Mouse (Mus musculus): ENCODE measurements around the gene Fxyd3.
A peak's percentile ranks its signal among the peaks of the same experiment; 100 is the strongest.

The Fxyd3 gene

DNA sequence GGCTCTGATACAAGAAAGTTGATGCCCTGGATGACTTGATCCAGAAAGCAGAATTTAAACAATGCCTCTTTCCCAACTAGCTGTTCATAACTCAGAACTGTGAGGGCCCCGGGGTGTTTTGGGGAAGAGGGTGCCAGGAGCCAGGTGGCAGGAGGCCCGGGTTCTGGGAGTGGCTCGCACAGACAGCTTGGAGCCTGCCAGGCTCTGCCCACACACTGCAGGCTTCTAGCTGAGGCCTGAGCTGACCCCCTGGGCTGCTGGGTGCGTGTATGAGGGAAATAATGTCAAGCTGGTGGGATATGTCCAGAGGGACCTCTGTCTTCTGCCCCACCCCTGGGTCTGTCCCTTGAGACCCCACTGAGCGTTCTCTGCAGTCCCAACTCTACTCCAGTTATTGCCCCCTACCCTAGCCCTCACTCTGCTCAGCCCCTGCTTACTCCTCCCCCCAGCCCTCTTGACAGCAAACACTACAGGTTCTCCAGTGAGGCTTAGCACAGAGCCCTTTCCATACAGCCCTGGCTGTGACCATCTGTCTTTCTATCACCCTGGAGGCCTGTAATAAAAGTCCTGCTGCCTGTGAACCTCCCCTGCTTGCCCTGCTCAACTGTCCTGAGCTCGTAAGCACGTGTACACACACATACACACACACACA, 2.3 kb downstream of the Fxyd3 start:
- DNase-seq (ENCODE audit: extremely low read depth, insufficient read length, low spot score): no peak

DNA sequence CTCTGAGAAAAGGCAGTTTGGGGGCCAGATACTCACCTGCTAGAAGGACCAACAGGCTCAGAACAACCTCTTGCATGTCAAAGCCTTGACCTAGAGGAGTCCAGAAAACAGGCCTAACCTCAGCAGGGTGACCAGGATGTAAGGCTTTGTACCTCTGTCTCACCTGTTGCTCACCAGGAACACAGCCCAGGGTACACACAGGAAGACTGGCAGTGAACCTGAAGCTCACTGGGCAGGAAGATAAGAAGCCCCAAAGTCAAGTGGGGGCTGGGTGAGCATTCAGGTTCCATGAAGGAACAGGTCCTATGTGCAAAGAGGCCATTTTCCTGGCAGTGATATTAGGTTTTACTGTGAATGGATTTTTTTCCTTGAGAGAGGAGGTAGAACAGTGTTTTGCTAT, 3.0 kb downstream of the Fxyd3 start:
- DNase-seq (ENCODE audit: extremely low read depth, insufficient read length, low spot score): no peak

DNA sequence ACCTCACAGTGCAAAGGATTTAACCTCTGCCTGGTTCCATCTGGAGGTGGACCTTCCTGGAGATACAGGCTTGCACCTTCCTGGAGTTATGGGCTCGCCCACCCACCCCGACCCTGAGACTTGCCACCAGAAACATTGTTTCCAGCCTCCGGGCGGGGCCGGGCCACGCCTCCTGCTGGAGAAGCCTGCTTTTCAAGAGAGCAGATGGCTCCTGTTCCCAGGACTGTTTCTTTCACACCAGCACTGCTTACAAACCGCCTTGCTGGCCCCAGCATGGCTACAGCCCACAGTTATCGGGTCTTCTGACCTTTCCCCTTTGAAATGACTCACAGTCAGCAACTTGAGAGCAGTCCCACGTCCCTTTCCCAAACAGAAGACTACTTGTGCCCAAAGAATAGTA, 4.2 kb downstream of the Fxyd3 start:
- no peak for DNase-seq (ENCODE audit: extremely low read depth, insufficient read length, low spot score)

DNA sequence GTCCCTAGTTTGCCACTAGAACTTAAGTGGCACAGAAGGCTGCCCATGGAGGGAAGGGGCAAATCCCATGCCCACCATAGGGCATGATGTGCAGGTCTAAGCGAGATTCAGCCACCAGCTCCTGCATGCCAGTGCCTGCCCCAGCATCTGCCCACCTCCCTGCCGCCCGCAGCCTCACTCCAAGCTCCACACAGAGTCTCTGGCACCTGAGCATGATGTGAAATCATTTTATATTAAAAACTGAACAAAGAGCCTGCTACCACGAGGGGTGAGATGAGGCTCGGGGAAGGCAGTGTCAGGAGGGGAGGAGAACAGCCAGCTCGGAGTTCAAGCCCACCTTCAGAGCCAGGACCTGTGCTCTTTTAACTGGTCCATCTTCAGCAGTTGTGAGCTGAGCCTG, 6.2 kb downstream of the Fxyd3 start:
- DNase-seq (ENCODE audit: extremely low read depth, insufficient read length, low spot score): no peak

DNA sequence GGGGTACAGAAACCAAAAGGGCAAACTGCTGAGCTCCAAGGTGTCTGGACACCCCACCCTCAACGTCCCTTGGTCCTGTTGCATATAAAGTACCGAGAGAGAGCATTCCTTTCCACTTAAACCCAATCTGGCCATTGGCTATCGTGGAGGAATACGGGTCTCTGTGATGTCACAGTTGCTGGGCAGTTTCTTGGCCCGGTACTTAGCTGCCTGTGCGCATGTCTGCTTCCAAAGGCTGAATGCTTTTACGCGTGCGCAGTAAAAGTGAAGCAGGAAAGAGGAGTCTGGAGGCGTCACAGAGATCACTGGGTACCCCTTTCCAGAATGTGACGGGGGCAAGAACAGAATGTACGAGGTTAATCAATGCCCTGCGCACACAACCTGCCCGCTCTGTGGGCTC, 7.0 kb downstream of the Fxyd3 start:
- no peak for DNase-seq (ENCODE audit: extremely low read depth, insufficient read length, low spot score)

DNA sequence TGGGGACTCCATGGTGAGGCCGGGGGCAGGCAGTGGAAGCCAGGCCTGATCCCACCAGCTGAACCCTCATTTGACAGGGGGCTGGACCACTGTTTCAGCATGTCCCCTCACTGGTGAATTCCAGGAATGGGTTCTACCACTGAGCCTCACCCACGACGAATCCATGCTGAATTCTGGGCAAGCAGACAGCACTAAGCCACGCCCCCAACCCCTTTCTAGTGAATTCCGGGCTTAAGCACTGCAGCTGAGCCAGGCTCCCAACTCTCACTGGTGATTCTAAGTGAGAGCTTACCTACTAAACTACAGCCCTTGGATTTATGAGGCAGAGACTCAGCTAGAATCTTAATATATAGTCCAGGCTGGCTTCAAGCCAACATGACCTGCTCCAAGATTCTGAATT, 8.7 kb downstream of the Fxyd3 start:
- DNase-seq (ENCODE audit: extremely low read depth, insufficient read length, low spot score): no peak

DNA sequence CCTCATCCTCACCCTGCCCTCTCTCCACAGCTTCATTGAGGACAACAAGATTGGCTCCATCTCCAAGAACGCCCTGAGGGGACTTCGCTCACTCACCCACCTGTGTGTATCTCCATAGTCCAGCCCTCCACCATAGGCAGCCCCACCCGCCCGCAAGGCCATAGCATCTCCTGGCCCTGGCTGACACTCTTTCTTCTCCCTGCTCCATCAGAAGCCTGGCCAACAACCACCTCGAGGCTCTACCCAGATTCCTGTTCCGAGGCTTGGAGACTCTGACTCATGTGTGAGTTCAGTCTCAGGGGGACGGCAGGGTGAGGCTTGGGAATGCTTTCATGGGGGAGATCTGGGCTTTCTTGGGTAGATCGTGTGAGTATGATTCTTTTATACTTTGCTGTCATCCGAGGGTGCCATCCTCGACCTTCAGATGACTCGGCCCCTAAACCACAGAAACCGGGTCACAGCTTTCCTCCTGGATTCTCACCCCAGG, 13.4 kb downstream of the Fxyd3 start:
- peak; percentile 47 for DNase-seq (ENCODE audit: extremely low read depth, insufficient read length, low spot score)

DNA sequence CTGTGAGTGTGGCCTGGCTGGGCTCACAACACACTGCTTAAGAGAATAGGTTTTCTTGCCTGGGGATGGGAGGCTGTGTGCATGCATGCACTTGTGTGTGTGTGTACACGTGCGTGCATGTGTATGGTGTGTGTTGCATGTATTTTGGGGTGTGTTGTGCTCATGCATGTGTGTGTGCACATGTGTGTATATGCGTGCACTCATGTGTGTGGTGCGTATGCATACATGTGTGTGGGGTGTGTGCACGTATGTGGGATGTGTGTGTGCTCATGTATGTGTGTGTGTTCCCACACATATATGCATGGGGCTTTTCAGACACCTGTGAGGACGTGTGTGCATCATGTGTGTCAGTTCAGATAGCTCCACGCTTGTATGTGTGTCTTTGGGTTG, 15.9 kb downstream of the Fxyd3 start:
- no peak for DNase-seq (ENCODE audit: extremely low read depth, insufficient read length, low spot score)

DNA sequence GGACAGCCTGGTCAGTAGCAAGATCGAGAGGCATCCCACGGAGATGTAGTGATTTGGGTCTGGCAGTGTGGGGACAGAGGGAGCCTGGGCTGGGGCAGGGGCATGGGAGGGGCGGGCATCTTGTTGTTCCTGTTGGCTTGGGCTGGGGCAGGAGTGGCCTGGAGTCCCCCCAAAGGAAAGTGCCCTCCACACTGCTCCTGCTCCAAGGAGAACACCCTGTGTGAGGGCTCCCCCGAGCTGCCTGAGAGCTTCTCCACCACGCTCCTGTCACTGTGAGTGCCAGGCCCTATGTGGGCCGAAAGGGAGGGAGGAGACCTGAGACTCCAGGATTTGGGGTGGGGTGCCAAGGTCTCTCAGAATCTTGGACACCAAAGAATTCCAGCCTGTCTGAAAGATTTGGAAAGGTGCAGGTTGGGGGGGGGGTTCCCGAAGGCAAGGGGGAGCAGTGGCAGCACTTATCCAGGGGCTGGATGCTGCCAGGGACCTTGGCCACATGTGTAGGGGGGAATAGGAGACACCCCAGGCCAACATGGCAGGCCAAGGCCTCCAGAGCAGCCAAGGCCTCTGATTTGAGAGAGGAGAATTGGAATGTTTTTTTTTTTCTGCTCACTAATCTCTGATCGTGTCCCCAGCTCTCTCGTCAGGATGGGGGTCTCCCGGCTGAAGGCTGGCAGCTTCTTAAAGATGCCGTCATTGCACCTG, 16.4 kb downstream of the Fxyd3 start:
- no peak for DNase-seq (ENCODE audit: extremely low read depth, insufficient read length, low spot score)

DNA sequence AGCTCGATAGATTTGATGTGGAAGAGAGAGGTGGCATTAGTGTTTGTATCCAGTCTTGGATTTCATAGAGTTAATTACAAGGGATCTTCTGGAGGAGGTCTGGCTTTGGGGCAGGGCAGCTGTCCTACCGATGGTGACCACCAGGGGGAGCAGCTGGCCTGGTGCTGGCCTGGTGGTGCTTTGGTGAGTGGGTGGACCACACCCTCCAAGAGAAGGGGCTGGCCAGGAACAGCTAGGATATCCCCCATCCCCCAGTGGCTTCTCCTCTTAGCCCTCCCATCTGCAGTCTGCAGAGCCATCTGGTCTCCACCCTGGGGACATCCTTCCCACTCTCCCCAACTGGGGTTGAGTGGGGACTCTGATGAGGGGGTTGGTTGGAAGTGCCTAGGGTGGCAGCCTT, 17.4 kb downstream of the Fxyd3 start, which contains the start of gene Lgi4:
Gene Lgi4 (plus strand): TSS at position 235 of the 400 bp plus-strand sequence.
- DNase-seq (ENCODE audit: extremely low read depth, insufficient read length, low spot score): peak; percentile 62

DNA sequence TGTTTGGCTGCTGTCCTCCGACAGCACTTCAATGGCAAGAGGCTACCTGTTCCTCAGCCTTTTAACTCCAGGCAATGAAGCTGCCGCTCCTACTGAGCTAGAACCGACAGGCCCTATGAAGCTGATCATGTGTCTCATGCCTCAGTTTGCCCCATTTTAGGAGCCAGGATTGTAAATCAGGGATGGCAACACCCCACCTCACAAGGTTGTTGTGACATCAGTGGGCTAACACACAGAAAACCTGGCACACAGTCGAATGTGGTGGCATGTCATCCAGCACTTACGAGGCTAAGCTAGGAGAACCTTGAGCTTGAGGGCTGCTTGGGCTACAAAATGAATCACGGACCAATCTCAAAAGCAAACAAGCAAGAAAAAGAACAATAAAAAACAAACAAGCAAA, 18.3 kb downstream of the Fxyd3 start:
- DNase-seq (ENCODE audit: extremely low read depth, insufficient read length, low spot score): no peak

DNA sequence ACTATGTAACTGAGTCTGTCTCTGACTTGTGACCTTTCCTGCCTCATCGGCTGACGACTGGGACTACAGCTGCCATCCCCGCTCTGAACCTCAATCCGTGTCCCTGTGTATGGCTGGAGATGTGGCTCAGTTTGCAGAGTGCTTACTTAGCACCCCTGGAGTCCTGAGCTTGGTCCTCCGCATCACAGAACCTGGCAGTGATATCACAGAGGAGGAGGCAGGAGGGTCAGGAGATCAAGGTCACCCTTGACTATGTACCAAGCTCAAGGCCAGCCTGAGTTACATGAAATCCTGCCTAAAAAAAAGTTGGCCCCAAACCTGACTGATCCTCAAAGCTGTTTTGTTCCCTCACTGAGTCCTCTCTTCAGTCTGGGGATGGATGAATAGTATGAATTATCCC, 18.8 kb downstream of the Fxyd3 start:
- DNase-seq (ENCODE audit: extremely low read depth, insufficient read length, low spot score): no peak

DNA sequence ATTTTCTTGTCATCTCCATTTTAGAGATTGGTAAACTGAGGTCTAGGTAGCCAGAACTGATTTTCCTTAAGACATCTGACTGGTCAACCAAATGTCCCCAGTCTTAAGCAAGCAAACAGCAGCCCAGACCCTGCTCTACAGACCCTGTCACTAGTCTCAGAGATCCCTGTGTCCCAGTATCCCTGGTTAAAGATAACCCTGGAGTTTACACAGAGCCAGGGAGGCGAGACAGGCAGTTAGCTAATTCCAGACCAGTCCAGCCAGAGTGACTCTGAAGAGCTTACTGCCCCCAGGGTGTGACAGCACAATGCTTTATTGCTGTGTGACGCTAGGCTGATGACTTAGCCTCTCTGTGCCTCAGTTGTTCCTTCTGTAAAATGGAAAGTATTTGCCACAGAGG, 19.4 kb downstream of the Fxyd3 start, which contains the start of gene Fxyd1:
Gene Fxyd1 (minus strand): TSS at position 129 of the 400 bp plus-strand sequence.
- DNase-seq (ENCODE audit: extremely low read depth, insufficient read length, low spot score): no peak

DNA sequence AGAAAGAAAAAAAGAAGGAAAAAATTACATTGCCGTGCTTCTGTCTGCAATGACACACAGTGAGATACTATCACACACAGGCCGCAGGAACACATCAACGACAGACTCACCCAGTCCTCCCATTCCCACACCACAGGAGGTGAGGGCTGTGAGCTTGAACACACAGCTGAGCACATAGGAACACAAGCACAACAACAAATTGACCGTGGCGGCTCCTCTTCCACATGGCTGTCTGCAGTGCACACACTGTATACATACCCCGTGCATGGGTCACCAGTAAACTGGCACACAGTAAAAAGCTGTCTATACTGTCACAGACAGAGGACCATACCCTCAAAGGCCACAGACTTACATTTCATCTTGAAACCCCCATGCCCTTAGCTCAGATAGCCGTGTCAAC, 20.1 kb downstream of the Fxyd3 start:
- DNase-seq (ENCODE audit: extremely low read depth, insufficient read length, low spot score): no peak

DNA sequence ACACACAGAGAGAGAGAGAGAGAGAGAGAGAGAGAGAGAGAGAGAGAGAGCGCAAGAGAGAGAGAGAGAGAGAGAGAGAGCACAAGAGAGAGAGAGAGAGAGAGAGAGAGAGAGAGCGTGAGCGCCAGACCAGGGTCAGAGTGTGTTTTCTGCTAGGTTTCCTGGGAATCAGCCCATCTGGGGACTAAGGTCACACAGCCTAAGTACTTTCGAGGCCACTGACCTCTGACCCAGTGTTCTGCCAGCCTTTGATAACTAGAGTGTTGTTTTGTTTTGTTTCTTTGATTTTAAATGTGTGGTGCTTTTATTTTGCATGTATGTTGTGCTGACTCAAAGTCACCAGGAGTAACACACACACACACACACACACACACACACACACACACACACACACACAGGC, 20.6 kb downstream of the Fxyd3 start:
- DNase-seq (ENCODE audit: extremely low read depth, insufficient read length, low spot score): no peak

DNA sequence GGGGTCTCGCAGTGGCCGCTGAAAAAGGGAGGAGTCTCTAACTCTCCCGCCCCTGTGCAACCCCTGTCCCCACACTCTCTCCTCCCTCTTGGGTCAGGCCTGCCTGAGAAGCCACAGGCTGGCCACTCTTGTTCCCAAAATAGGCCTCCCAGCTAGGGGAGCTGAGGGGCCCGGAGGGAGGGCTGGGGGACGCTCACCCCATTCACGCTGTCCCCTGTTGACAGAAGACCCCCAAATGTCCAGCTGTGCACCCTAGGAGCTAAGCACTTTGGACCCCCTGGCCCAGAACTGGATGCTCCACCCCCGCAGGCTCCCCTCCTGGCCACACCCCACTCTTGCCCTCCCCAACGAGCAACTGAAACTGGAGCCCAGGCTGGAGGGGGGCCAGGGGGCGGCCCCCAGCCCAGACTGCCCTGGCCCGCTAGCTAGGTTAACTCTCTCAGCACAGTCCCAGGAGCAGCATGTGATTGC, 21.1 kb downstream of the Fxyd3 start:
- DNase-seq (ENCODE audit: extremely low read depth, insufficient read length, low spot score): peak; percentile 48

DNA sequence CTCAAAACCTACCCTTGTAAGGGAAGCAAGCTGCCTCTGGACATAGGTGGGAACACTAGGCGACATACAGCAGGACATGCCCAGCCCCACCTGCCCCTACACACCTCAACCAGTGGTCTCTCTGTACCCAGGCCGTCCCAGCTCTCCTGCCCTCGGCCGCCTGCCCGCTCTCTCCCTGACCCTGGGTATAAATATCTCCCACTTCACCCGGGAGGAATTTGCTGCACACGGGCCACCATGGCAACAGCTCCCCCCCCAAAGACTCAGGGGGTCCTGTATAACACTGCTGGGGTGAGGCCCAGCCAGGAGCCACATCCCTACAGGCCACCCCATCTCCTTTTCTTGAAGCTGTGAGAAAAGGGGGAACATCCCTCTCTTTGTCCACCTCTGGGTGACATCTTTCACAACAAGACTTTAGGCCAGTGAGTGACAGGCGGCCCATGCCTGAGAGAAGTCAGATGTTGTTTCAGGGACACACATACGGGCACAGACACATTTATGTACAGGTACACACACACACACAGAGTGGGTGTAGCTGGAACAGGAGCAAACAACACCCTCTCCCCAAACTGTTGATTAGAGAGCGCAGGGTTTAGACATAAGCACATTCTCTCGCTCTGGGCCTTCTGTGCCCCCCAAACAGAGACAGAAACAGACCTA, 21.7 kb downstream of the Fxyd3 start:
- DNase-seq (ENCODE audit: extremely low read depth, insufficient read length, low spot score): no peak

DNA sequence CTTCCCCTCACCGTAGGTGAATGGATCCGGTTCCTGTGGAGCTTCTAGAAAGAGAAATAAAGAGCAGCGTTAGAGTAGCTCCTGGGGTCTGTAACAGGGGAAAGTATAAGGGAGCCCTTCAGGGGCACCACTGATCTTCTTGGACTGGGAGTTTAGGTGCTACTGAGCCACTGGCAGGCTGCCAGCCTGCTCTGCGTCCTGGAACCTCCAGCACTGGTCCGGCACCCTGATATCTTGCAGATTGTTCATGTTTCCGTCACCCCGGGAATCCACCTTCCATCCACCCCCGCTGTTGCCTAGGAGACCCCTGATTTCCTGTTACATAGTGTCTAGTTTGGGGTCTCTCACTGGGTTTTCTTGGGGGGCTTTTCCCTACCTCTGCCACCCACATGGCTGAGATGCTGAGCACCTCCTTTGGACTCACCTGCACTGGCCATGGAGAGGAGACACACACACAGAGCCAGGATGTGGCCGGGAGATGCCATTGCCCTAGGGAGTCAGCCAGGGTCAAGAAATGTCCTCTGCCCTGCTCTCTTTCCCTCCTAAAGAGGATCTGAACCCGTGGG, 22.5 kb downstream of the Fxyd3 start:
- no peak for DNase-seq (ENCODE audit: extremely low read depth, insufficient read length, low spot score)

DNA sequence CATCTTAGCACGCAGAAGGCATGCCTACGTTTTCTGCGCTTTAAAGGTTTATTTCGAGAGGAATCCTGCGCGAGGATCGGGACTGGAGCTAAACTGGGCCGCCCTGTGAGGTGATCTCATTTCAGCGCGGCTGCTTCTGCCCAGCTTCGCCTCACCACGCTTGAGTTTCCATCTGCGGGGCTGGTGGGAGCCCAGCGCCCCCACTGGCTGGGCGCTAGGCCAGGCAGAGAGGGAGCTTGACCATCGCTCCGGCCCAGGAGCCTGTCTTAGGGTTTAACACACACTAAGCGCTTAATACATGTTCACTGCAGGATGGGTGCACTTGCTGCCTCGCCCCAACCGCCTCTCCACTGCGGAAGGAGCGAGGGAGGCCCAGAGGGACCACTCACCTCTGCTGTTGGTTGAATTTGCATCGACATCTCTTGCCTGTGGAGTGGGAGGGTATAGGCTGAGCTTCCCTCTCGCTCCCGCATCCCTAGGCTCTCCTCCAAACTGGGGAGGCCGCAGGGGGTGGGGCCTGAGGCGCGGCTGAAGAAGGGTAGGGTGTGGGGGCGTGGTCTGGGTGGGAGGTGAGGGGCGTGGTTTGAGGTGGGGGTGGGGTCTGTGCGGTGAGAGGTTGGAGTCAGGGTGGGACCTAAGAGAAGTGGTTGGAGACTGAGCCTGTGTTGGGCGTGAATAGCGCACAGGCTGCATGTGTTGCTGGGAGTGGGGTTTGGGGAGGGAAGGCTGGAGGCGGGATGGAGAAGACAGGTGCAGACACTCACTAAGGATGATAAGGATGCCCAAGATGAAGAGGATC, 23.7 kb downstream of the Fxyd3 start:
- no peak for DNase-seq (ENCODE audit: extremely low read depth, insufficient read length, low spot score)

DNA sequence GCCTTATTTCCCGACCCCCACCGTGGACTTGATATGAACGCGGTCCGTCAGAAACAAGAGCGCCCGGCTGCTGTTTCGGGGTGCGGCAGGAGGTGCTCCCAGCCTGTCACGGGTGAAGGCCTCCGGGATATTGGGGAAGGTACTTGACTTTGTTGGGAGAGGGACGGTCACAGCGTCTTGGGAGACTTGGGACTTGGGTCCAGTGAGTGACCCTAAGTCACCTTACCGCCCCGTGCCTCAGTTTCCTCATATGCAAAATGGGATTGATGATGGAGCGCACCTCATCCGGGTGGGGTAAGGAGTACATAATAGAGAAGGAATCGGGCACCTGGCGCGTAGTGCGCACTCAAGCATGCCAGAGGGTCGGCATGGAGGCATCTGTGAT, 24.3 kb downstream of the Fxyd3 start:
- DNase-seq (ENCODE audit: extremely low read depth, insufficient read length, low spot score): no peak
